Mouse (Mus musculus) thymus, postnatal 14 days (tissue): ENCODE measurements around the gene Gm21860.
"Not testable (repeated sequence)": the region's sequence is repeated elsewhere in the genome, so short reads cannot be mapped to it uniquely, and the experiment has no call there.

Source experiments
- DNase-seq: peaks from one replicate; pipeline ENCODE4 v3.0.0; 2021

Gene Gm21860

GRCm38 (mm10) chrY:90754721-90755120 is at the start of gene Gm21860:
Gm21860 (minus strand) TSS chrY:90754821.
- not testable (repeated sequence) for DNase-seq

GRCm38 (mm10) chrY:90784438-90784837 is 29.8 kb upstream of the Gm21860 start, which contains the start of gene Gm47283:
Gm47283 (plus strand) TSS chrY:90784738.
- DNase-seq, result not testable (repeated sequence)

- DNase-seq, result not testable (repeated sequence)
Observed at GRCm38 (mm10) chrY:90745256-90745655, 9.4 kb downstream of the Gm21860 start.

GRCm38 (mm10) chrY:90744381-90744981 is 10.1 kb downstream of the Gm21860 start:
- DNase-seq, result peak; percentile 97

- DNase-seq, result no peak
Observed at GRCm38 (mm10) chrY:90743811-90744220, 10.8 kb downstream of the Gm21860 start.

GRCm38 (mm10) chrY:90743053-90743810 is 11.4 kb downstream of the Gm21860 start:
- peak; percentile 32 for DNase-seq

- DNase-seq, result peak; percentile 14
Observed at GRCm38 (mm10) chrY:90742261-90743052, 12.2 kb downstream of the Gm21860 start.

GRCm38 (mm10) chrY:90741452-90742260 is 13.0 kb downstream of the Gm21860 start:
- DNase-seq, result peak; percentile 48

- peak; percentile 36 for DNase-seq
Observed at GRCm38 (mm10) chrY:90741006-90741405, 13.6 kb downstream of the Gm21860 start.

- peak; percentile 64 for DNase-seq
Observed at GRCm38 (mm10) chrY:90740013-90740561, 14.5 kb downstream of the Gm21860 start.

GRCm38 (mm10) chrY:90739531-90740012 is 15.0 kb downstream of the Gm21860 start:
- DNase-seq, result peak; percentile 61

- peak; percentile 52 for DNase-seq
Observed at GRCm38 (mm10) chrY:90738841-90739530, 15.6 kb downstream of the Gm21860 start.

GRCm38 (mm10) chrY:90738431-90738680 is 16.3 kb downstream of the Gm21860 start:
- no peak for DNase-seq

- DNase-seq, result no peak
Observed at GRCm38 (mm10) chrY:90737606-90738430, 16.8 kb downstream of the Gm21860 start.

- DNase-seq, result not testable (repeated sequence)
Observed at GRCm38 (mm10) chrY:90736217-90737000, 18.2 kb downstream of the Gm21860 start.

GRCm38 (mm10) chrY:90735181-90735895 is 19.3 kb downstream of the Gm21860 start:
- not testable (repeated sequence) for DNase-seq

GRCm38 (mm10) chrY:90734334-90734696 is 20.3 kb downstream of the Gm21860 start:
- DNase-seq, result peak; percentile 41

- DNase-seq, result peak; percentile 27
Observed at GRCm38 (mm10) chrY:90733656-90734333, 20.8 kb downstream of the Gm21860 start.

- peak; percentile 10 for DNase-seq
Observed at GRCm38 (mm10) chrY:90732101-90732542, 22.5 kb downstream of the Gm21860 start.
